Mouse (Mus musculus): Measurements from ENCODE around the gene Cxcl14.

Cxcl14 gene

GRCm38 (mm10) chr13:56289261-56289660 lies 7.1 kb downstream of the Cxcl14 start:
- DNase-seq (ENCODE audit: low spot score): no peak

DNA sequence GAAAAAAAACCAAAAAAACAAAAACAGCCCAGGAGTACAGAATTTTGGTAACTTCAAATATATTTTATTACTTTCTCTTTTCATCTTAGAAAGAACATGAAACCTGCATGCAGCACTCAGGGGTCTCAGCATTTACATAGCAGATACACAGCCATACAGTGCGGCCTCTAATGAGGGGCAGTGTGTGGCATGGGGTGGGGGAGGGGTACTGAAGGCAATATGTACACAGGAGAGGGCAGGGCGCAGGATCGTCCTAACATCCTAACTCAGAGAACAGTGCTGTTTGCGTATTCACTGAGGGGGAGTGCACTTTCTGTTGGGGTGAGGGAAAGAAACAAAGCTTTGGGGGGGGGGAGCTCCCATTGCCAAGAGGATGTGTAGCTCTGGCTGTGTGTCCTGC lies 7.8 kb downstream of the Cxcl14 start:
- DNase-seq (ENCODE audit: low spot score): no peak

GRCm38 (mm10) chr13:56287091-56287490 lies 9.3 kb downstream of the Cxcl14 start:
- no peak for DNase-seq (ENCODE audit: low spot score)

DNA sequence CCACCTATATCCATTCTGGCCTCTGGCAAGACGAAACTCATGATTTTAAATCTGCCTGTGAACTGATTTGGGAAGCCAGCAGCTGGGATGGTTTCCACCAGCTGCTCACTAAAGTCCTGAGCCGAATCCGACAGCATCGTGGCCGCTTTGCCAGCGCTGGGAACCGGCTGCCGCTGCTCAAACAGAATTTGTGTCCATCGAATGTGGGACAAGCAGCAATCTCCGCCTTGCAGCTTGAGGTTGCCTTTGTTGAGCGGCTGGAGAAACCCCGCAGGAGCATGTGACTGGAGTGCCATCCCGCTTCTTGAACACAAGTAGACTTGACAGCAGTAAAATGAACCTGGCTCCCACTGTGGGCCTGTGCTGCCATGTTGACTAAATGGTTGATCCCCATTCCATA lies 13.0 kb downstream of the Cxcl14 start:
- no peak for DNase-seq (ENCODE audit: low spot score)

- DNase-seq (ENCODE audit: low spot score): no peak
Observed at GRCm38 (mm10) chr13:56280356-56280755, 16.0 kb downstream of the Cxcl14 start.

- peak; percentile 87 for DNase-seq (ENCODE audit: low spot score)
Observed at GRCm38 (mm10) chr13:56279439-56279838, 16.9 kb downstream of the Cxcl14 start.

GRCm38 (mm10) chr13:56275171-56275570 lies 21.2 kb downstream of the Cxcl14 start:
- DNase-seq (ENCODE audit: low spot score): no peak

GRCm38 (mm10) chr13:56270124-56270523 lies 26.2 kb downstream of the Cxcl14 start:
- DNase-seq (ENCODE audit: low spot score): no peak

GRCm38 (mm10) chr13:56267396-56267795 lies 29.0 kb downstream of the Cxcl14 start:
- DNase-seq (ENCODE audit: low spot score): no peak

DNA sequence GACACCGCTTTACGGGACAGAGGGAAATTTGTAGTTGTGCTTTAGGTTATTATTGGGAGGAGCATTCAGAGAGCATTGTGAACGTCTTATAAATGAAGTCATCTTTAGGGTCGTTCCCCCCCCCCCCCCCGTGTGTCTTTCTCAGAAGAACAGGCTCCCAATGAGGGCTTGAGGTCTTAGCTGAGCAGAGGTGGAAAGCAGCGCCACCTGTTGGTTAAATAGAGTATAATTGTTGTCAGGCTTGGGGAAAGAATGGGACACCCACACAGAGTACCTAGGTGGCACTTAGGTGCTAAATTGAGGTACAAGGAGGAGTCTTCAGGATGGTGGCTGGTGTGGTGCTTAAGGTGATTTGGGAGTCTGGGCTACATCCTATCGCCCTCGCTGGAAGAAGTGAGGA lies 29.9 kb downstream of the Cxcl14 start:
- DNase-seq (ENCODE audit: low spot score): no peak

GRCm38 (mm10) chr13:56265661-56266060 lies 30.7 kb downstream of the Cxcl14 start:
- DNase-seq (ENCODE audit: low spot score): no peak

DNA sequence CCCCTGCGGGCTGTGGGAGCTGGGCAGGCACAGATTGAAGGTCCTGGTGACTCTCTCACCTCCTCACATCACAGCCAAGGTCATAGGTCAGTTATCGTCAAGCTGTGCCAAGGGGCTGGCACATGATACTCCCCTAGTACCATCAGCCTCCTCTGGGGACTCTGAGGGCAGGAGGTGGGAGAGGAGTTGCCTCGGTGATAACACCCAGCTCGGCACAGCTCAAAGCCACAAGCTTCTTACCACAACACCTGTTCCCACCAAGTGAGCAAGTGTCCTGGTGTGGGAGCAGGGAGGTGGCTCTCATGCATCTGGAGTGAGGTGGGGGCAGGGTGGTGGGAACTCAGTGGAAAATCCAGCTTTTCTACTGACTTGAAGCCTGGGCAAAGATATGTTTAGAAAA lies 34.1 kb downstream of the Cxcl14 start:
- no peak for DNase-seq (ENCODE audit: low spot score)

- DNase-seq (ENCODE audit: low spot score): no peak
Observed at GRCm38 (mm10) chr13:56260344-56260780, 36.0 kb downstream of the Cxcl14 start.

DNA sequence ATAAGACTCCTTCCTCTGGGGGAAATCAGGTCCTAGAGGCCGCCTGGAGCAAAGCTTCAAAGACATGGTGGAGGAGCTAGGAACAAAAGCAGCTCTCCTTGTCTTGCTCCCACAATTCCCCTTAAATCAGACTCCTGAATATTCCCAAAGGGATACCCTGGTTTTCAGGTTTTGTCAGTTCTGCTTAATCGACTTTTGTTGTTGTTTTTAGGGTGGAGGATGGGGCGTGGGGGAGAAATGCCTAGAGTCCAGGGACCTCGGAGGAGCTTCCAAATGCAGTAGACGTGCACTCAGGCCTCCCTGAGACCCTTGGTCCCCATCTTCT lies 36.5 kb downstream of the Cxcl14 start:
- no peak for DNase-seq (ENCODE audit: low spot score)

GRCm38 (mm10) chr13:56259021-56259925 lies 37.1 kb downstream of the Cxcl14 start:
- no peak for DNase-seq (ENCODE audit: low spot score)

DNA sequence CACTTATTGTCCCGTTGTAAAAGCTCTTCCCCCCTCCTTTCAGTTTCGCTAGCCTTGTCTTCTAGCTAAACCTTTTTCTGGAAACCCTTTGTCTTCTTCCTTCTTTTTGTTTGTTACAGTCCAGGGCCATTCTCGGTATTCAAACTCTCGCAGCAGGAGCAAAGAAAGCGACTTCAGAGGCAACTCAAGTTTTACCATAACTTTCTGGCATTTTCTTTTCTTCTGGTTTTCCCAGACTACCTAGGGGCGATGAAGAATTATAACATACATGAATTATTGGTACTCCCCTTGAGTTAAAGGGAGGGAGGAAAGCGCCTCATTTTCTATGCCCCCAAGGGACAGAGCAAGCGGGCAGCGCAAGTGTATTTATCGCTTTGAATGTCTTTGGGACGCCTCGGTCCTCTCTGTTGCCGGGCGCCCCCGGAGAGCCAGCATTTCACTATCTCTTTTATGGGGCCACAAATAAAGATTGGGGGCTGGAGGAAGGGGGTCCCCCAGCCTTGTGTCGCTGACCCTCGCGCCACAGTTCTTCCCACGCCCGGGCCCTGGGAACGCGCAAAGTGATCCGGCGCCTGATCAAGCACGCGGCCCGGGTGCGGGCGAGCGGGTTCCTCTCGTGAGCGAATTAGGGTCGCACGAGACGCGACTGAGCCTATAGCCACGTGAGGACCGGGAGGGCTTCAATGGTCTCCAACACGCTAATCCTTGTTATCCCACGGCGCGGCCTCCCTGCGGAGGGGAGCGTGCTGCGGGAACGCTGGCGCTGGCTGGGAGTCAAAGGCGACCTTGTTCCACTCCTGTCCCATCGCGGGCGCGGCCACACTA lies 37.9 kb downstream of the Cxcl14 start:
- no peak for DNase-seq (ENCODE audit: low spot score)

DNA sequence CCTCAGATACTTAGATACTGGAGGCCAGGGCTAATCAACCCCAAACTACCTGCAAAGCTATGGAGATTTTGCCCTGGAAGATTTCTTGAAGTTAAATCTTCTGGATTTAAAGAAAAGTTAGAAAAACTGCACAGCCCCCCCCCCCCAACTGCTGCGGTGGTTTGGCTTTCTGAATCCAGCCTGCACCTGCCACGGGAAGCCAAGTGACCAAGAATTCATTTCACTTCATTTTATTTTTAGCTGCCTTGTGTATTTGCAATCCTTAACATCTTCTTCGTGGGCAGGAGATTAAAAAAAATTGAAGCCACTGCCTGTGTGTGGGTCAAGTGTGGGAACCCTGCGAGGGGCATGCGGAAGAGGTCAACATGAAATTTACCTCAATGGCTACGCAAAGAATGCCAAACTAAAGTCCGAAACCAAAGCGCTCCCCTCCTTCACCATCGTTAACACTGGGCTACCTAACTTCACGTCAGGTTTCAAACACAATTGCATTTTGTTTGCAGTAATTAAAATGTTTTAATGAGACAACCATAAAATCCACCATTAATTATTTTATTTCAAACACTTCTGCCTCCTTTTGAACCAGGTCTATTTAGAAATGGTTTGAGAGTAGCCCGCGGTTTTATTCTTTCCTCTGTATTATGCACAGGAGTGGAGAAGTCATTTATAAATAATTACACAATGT lies 38.7 kb downstream of the Cxcl14 start:
- no peak for DNase-seq (ENCODE audit: low spot score)

DNA sequence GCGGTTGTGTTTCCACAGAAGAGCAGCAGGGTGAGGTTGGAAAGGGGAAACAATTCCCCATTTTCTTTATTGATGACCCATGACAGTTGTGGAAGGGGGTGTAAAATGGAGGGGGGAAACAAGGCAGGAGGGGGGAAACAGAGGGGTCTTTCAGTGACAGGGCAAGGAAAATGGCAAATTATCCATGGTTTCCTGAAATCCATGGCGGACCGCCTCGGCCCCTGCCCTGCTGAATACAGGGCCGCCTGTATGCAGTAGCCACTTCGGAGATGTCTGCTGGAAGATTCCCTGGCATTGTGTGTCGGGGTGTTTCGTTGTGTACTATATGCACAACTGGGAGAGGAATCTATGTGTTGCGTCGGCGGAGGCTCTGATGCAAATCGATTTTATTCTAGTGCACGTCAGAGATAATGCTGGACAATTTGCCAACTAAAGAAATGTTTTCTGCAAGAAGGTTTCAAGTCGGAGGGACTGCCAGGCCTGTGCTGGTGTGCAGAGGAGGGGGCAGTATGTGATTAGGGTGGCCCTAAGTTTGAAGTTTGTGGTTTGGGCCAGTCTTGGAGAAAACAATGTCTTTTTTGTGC lies 39.5 kb downstream of the Cxcl14 start:
- DNase-seq (ENCODE audit: low spot score): no peak

- DNase-seq (ENCODE audit: low spot score): no peak
Observed at GRCm38 (mm10) chr13:56253379-56253778, 43.0 kb downstream of the Cxcl14 start.

GRCm38 (mm10) chr13:56252783-56253182 lies 43.6 kb downstream of the Cxcl14 start:
- DNase-seq (ENCODE audit: low spot score): no peak

- no peak for DNase-seq (ENCODE audit: low spot score)
Observed at GRCm38 (mm10) chr13:56251924-56252619, 44.3 kb downstream of the Cxcl14 start, which contains the start of gene Neurog1. Neurog1 (minus strand) TSS chr13:56252163.
